Mouse (Mus musculus) gastrocnemius, postnatal 10 days (tissue): Measurements from ENCODE around the gene Gimap9. TPM values are rescaled to one million over a fixed set of nuclear protein-coding genes. Genes with fewer than 3 reads are reported as not detected.

Experiments
- DNase-seq: peaks from one replicate; pipeline ENCODE4 v3.0.0; 2021; ENCODE audit warnings: mixed read lengths
- long read RNA-seq, 2 experiments: library from polyadenylated mRNA; stranded (forward); transcript quantifications; one replicate each; pipeline ENCODE4 v2.0.0; 2021
- total RNA-seq, 2 experiments: library from RNA; stranded (reverse); gene quantifications; 2 replicates each; pipeline ENCODE4 v1.2.3; 2021

The Gimap9 gene
- 1 to 10 TPM; 2.2 to 2.3 TPM for total RNA-seq
- long read RNA-seq, experiment 1, partial matches to known transcripts, result 0 of 2 reads
- long read RNA-seq, experiment 1, other reads (novel, unspliced or antisense), result 0 of 2 reads
- long read RNA-seq, experiment 2, partial matches to known transcripts, result 0 of 2 reads
- long read RNA-seq, experiment 2, other reads (novel, unspliced or antisense), result 0 of 2 reads

DNA sequence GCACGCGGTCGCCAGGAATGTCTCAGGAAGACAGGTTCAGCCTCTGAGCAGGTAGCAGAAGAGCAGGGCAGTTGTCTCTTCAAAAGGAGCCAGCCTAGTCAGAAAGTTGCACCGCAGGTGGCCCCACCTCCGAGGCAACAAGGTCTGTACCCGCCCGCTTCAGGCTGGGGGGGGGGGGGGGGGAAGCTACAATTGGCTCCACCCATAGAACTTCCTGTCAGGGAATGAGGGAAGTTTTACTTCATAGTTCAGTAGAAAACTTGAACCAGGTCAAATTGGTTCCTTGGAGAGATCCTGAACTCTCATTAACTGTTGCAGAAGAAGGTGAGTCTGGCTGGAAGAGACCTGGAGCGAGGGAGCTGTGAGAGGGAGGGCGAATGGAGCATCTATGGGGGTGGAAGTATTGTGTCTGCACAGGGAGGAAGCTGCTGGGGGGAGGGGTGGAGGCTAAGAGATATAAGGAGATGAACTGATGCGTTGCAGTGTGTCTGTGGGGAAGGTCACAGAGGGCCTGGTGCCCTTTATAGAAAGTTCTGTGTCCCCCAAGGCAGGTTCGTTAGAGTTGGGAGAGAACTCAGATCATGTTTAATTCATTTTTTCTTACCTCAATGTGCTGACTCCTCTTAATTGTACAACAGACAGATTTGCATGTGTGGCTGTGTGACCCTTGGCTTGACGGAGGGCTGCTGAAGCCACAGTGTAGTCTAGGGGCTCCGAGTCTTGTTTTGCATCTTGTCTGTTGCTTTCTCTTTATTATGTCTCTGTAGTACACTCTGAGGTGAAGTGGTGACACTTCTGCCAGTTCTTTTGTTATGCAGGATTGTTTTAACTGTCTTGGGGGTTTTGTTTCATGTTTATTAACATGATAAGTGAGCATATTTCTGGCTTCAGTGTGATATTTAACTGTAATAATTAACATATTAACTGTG lies at the start of gene Gimap9:
Gimap9 (plus strand) TSS at position 199 of the 929 bp plus-strand sequence.
- no peak for DNase-seq

DNA sequence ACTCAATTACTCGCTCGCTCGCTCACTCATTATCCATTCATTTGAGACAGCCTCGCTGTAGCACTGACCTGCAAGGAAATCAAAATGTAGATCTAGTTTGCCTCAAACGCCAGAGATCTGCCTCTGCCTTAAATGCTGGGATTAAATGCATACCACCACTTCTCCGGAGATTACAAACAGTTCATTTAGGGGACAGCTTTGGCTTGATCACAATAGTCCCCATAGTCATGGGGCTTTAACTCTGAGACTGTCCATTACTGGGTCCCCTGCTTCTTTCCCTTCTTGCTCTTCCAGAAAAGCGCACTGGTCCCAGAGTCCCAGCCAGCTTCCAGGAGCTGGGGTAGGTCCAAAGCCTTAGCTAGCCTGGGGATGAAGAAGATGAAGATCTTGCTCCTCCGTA lies 49.5 kb upstream of the Gimap9 start, which contains the start of gene AI854703:
AI854703 (plus strand) TSS at position 301 of the 400 bp plus-strand sequence.
- DNase-seq, result no peak

DNA sequence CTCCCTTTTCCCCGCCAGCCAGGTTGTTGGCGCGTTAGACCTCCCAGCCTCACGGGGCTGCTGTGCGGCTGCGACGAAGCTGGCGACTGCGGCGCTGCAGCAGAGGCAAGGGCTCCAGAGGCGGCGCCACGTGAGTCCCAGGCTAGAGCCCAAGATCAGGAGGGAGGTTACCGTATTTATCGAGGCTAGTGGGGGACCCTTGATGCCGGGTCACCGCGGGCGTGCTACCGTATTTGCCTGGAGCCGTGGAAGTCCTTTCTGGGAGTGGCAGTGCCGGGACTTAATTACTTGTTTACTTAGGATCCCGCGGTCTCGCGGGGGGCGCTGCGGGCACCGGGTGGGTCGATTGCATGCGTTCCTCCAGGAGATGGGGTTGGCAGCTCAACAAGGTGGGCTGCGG lies 48.9 kb upstream of the Gimap9 start:
- peak; percentile 54 for DNase-seq

DNA sequence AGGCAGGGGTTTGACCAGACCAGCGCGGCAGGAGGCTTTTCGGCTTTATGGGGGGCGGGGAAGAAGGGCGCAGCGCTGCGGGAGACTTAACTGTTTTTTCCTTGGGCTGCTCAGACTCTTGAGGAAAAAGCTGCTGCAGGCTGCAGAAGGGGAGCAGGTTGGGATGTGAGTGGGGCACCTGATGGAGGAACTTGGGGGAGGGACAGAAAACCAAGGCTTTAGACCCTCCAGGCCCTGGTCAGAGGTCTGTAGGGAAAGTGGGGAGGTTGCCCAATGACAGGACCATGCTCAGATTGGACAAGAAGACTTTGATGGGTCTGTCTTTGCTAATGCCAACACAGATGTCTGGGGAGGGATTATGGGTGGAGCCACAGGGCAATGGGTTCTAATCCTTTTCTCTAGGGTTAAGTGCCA lies 48.4 kb upstream of the Gimap9 start:
- no peak for DNase-seq

DNA sequence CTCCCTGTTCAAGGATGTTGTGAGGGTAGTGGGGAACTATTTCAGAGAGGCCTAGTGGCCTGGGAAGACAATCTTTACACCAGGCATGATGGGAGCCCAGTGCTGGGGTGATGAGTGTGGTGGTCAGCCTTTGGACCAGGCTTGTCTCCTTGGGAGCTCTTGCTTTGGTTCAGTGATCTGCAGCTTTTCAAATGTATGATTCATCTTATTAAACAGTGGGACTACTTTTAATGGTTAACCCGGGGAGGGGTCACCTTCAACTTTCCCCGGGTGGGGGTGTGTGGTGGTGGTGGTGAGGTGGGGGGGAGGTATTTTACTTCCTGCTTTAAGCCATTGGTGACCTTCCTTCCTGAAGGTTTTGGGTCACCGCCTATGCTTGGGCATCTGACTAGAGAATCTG lies 47.6 kb upstream of the Gimap9 start:
- DNase-seq, result no peak

DNA sequence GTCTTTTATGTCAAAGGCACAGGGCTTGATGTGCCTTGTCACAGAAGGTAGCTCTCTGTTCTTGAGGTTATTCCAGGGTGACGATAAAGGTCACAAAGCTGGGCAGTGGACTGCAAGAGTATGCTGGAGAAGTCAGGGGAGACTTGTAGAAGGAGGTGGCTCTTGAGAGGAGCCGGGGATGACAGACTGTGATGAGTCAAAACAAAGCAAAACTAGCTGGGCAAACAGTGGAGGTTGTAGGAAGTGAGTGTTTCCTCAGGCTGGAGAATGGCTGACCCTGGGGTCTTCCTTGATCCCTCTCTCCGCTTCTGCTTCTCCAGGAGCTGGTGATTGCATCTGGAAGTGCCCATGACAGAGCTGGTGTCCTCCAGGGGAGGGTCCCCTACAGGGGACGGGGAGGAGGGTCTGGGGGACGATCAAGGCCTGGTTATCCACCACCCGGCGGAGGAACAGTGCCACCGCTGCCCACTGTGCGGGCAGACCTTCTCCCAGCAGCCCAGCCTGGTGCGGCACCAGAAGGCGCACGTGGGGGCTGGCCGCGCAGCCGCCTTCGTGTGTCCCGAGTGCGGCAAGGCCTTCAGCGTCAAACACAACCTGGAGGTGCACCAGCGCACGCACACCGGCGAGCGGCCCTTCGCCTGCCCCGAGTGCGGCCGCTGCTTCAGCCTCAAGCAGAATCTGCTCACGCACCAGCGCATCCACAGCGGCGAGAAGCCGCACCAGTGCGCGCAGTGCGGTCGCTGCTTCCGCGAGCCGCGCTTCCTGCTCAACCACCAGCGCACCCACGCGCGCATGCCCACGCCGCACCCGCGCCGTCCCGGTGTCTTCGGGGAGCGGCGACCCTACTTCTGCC lies 46.9 kb upstream of the Gimap9 start:
- no peak for DNase-seq

DNA sequence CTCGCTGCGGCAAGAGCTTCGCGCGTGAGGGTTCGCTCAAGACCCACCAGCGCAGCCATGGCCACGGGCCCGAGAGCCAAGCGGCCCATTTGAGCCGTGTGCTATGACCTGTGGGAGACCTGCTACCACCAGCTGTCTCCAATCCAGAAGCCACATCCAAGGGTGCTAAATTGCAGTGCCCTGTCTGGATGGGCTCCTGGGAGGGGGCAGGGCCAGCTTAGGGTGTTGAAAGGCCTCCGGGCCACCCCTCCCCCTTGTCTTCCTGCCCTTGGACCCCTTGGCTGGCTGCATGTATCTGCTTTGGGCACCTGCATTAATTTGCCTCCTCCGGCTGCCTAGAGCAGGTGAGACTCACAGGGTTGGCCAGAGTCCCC lies 46.3 kb upstream of the Gimap9 start:
- no peak for DNase-seq

DNA sequence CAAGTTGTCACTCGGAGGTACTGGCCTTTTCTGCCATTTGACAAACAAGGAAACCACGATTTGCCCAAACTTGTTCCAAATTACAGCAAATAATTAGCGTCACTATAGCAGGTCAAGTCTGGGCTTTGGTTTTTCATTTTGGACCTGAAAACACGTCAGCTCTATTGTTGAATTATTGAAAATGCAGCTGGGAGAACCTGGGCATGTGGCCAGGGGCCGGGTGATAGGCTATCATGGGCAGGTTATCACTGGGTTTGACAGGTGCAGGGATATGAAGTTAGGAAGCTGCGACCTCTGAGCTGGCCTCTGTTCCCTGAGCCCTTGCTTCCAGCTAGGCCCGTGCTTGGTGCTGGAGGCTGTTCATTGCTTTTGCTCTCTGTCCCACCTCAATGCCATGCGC lies 45.1 kb upstream of the Gimap9 start:
- DNase-seq, result no peak

DNA sequence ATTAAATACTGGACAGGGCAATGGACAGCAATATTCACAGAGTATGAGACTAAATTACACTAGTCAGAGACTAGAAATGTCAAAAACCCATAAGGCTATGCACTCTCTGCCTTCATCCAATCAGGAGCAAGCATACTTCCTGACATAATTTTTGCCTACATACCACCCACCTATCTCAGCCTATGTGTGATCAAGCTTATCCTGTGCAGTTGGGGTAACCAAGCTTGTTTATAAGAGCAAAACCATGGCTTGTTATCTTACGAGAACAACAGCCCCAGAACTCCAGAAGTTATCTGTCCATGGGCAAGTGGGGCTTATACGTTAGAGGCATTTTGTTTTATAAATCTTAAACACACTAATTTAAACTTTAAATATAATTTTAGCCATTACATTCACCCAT lies 40.8 kb upstream of the Gimap9 start:
- DNase-seq, result no peak

DNA sequence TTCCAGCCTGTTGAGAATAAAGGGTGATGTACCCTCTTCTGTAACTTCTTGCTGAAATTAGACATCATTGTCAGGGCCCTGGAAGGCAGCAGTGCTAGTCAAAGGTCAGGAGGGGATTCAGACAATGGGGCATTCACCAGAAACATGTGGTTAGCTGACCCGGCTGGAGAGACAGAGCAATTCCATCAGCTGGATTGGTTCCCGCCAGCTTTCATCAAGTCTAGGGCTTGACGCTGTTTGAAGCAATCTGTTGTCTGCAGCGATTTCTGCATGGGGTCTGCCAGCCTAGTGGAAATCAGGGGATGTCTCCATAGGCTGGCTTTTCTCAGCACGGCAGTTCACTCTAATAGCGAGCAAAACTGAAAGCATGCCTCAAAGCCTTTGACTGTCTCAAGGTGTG lies 39.4 kb upstream of the Gimap9 start:
- no peak for DNase-seq

DNA sequence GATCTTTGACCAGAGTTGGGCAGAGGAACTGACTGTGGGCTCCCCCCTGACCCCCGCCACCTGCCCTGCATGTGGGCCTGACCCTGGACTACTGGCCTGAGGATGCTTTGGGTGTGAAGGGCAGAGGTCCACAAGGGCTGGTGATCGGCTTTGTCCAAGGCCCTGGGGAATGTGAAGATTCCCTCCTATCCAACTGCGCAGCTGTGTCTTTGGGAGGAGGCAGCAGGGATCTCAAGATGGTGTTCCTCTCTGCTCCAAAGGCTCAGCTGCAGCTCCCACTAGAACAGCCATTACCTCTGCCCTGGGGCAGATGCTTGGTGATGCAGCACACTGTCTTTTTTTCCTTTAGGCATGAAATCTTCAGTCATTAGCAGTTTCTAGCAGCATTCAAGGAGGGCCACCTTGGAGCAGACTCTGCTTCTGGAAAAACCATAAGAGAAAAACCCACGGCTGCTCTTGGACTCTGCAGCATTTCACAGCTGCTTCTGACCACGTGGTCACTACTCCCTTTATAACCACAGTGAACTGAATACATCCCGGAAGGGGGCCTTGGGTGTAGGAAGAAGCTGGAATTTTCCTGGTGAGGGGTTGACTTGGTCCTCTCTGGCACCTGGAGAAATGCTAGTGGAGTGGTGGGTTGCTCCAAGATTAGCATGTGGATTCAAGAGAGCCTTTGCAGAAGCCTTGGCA lies 38.0 kb upstream of the Gimap9 start:
- DNase-seq, result no peak

DNA sequence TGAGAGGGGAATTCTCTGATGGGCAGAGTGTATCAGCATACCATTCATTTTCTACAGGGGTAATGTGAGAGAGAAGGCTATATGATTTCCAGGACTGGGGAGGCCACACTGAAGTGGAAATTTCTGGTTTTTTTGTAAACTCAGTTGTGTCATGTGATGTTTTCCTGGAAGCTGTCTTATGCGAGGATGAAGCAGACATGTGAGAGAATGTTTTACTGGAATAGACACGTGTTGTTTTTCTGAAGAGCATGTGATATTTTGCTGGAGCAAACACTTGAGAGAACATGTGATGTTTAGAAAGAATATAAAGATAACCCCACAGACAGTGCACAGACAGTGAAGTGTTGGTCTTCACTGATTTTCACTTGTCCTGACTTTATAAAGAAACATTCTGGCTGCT lies 37.4 kb upstream of the Gimap9 start:
- no peak for DNase-seq

DNA sequence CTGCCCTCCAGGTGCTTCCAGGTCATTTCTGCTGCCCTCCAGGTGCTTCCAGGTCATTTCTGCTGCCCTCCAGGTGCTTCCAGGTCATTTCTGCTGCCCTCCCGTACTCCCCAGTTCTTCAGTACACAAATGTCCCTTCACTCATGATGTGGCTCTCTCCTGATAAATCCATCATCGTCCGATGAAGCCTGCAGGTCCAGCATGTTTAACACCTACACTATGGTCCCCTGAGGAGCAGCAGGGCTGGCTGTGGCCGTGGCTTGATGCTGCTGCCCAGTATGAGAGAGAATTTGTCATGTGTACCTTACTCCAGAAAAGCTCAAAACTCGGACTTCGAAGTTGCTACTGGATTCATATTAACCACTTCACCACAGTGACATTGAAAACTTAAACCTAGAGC lies 34.5 kb upstream of the Gimap9 start:
- DNase-seq, result no peak

DNA sequence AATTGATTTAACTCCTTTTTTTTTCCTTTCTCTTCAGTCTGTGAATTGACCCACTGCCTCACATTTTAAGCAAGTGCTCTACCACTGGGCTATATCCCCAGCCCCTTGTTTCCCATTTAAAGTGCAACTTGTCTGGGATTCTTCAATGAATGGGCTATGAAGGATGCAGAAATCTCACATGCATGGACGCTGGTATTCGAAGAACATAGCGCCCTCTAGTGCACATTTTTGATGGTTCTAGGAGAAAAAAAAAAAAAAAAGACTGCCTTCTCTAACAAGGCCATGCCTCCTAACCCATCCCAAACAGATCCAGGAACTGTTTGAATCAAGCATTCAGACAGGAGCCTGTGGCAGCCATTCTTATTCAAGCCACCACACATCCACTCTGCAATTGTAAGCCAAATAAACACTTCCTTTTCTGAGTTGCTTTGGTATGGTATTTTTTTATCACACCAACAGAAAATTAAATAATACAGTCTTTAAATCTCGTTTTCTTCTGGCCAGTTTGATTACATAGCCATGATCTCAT lies 33.1 kb upstream of the Gimap9 start:
- DNase-seq, result no peak

DNA sequence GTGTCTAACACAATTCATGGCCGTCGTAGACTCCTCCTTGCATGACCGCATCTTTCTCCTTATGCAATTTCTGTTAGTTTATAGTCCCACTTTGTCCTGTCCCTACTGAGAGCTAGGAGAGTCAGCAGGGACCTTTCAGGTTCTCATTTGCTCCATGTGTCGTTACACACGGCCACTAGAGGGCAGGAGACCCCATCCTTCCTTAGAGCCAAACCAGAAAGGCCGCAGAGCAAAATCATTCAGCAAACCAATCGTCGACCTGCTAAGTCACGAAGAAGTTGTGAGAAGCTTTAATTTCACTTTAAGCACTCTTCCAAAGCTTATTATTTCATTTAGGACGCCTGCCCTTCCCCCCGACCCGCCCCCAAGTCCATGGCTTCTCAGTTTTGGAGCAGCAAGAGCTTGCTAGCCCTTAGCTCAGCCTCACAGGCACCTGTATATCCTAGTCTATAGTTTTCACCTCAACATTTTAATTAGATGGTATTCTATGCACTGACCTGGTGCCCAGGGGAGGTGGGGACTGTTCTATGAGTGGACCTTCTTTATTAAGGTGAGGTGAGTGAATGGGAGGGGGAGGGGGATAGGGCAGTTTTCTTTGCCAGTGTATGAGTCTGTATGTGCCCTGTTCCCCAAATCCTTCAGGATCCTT lies 30.1 kb upstream of the Gimap9 start:
- peak; percentile 62 for DNase-seq

DNA sequence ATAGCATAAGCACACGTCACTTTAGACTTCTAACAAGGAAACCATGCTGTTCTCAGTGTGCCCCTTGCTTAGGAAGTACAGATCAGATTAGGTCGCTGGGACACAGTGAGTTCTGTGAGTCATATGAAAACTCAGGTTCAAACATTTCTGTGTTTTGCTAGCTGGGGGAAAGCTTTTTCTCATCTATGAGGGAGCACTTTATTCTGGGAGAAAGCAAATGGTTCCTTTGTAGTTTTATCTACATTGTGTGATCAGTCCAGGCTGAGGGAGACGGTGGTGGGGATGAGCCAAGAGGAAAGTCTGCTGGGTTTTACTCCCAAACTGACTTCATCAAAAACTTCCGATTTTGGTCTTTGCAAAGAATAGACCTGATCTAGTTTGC lies 29.6 kb upstream of the Gimap9 start:
- DNase-seq, result no peak

DNA sequence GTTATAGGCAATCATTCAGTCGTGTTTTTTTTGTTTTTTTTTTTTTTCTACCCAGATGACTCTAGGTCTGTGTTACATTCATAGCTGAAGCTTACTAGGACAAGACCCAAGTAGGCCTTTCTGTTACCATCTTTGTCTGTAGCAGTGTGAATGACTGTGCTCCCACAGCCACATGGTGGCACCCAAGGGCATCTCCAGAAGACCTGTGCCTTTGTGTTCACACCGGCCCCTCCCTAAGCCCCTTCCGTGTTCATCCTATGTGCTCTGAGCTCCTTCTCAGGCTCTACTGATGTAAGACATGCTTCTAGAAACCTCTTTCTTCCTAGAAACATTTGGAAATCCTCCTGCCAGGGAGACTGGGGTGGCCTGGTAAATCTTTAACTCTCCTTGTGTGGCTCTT lies 28.9 kb upstream of the Gimap9 start, which contains the start of gene Gimap8:
Gimap8 (plus strand) TSS at position 240 of the 400 bp plus-strand sequence.
- no peak for DNase-seq

DNA sequence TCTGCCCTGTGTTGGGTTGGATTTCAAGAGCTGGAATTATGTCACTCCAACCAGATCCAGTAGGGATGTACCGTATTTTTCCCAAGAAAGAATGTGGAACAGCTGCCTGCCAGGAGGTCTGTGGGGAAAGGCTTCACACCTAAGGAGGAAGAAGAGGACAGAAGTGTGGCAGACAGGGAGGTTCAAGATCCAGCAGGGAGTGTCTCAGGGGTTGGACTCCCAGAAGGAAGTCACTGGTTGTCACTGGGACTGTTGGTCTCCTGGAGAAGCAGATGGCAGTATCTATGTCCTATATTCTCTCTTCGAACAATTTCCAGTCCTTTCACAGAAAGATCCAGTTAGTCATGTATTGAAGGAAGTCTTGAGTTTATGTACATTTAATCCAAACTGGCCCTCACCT lies 28.3 kb upstream of the Gimap9 start:
- DNase-seq, result no peak

DNA sequence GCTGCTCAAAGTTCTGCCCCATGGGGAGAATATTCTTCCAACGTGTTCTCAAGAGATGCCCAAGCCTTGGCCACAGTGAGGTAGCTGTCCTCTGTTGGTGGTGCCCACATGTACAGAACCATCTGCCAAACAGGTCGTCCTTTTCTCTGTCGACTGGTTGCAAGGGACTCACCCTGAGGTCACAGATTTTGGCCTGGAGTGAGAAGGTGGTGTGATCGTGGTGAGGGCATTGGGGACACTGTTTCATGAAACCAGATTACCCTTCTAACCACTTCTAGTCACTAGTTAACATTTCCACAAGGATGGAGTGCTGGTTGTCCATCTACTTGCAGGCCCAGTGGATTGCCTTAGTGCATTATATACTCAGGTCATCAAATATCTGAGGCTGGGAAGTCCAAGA lies 27.1 kb upstream of the Gimap9 start:
- DNase-seq, result no peak

DNA sequence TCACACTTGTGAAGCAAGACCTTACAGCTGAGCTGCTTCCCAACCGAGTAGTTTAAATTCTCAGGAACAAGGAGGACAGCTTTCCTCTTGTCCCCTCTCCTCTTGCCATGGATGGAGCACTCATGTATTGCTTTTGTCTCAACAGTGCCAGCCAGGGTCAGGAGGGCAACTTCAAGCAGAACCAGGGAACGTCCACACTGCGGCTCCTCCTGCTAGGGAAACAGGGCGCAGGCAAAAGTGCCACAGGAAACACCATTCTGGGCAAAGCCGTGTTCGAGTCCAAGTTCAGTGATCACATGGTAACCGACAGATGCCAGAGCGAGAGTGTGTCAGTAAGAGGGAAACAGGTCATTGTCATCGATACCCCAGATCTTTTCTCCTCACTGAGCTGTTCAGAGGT lies 25.9 kb upstream of the Gimap9 start:
- no peak for DNase-seq

DNA sequence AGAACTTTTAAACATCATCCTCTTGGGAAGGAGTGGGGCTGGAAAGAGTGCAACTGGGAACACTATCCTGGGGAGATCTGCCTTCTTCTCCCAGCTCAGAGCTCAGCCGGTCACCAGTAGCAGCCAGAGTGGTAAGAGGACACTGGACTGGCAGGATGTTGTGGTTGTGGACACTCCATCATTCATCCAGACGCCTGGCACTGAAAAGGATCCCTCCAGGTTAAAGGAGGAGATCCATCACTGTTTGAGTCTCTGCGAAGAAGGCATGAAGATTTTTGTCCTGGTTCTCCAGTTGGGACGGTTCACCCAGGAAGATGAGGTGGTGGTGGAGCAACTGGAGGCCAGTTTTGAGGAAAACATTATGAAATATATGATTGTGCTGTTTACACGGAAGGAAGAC lies 17.2 kb upstream of the Gimap9 start:
- DNase-seq, result no peak
